Mouse (Mus musculus) right cerebral cortex, postnatal 25 days (tissue): ENCODE data around the gene Nlgn1.

Experiments
- DNase-seq: peaks from one replicate; pipeline ENCODE4 v3.0.0; 2022

Nlgn1 gene

GRCm38 (mm10) chr3:26194970-26195369, 137.3 kb downstream of the Nlgn1 start:
- no peak for DNase-seq

DNA sequence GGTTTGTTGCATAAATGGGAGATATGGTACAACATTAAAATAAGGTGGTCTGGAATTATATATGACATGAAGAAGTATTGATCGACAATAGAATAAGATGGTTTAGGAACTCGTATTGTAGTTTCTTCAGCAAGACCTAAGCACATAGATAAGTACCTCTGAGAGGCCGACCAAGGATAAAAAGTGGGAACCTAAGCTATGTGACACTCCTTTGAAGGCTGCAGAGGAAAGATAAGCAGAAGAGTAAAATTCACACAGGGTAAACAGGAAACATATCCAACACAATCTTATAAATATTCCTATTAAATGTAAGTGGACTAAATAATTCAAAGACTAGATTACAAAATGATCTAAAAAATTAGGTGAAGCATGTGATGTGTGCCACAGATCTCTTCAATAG, 151.2 kb downstream of the Nlgn1 start:
- no peak for DNase-seq

- DNase-seq, result no peak
Observed at GRCm38 (mm10) chr3:26175371-26175770, 156.9 kb downstream of the Nlgn1 start.

DNA sequence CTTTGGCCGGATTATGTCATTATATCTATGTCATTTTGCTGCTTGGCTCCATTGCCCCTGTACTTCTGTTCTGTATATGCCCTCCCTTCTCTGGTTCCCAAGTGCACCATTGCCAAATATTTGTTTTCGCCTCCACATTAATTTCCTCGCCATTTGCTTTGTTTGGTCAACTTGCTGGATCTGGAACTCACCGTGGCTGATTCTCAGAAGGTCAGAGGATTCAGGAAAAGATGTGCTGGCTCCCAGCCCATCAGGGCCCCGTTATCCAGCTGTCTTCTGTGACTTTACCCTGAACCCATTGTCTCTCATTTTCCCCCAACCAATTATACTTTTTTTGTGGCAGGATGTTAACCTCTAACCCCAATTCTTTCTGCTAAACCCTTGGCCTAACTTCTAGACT, 158.0 kb downstream of the Nlgn1 start:
- DNase-seq, result no peak

- DNase-seq, result no peak
Observed at GRCm38 (mm10) chr3:26173613-26174012, 158.6 kb downstream of the Nlgn1 start.

GRCm38 (mm10) chr3:26166711-26167110, 165.5 kb downstream of the Nlgn1 start:
- DNase-seq, result no peak

- DNase-seq, result peak; percentile 61
Observed at GRCm38 (mm10) chr3:26153782-26154181, 178.5 kb downstream of the Nlgn1 start.

DNA sequence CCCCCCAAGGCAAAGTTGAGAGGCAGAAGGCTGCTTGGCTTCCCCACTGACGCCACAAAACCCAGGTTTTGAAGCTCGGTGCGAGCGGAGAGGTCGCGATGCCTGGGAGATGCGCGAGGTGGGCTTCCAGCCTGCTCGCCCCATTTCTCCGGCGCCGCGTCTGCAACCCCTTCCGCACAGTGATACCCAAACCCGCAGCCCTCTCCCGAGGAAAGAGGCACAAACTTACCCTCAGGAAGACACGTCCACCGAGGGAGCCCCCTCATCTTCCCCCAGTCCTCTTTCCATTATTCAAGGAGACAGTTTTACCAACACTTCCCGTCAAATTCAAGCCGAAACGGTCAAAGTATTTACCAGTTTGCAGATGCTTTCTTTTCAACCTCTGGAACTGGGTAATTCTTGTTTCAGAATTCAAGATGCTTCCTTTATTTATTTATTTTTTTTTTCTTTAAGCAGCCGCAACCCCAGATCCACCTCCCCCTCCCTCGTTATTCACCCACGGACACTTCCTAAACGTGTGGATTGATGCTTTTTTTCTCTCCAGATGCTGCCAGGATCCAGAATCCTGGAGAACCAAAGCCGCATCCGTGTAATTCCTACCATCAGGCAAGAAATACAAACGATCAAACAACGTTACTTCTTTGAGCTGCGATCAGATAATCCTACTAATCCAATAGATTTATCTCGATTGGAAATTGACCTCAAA, 179.1 kb downstream of the Nlgn1 start:
- peak; percentile 59 for DNase-seq

GRCm38 (mm10) chr3:26152510-26153035, 179.7 kb downstream of the Nlgn1 start:
- DNase-seq, result peak; percentile 59

GRCm38 (mm10) chr3:26151351-26152020, 180.8 kb downstream of the Nlgn1 start:
- DNase-seq, result no peak

GRCm38 (mm10) chr3:26146174-26146573, 186.1 kb downstream of the Nlgn1 start:
- DNase-seq, result no peak

DNA sequence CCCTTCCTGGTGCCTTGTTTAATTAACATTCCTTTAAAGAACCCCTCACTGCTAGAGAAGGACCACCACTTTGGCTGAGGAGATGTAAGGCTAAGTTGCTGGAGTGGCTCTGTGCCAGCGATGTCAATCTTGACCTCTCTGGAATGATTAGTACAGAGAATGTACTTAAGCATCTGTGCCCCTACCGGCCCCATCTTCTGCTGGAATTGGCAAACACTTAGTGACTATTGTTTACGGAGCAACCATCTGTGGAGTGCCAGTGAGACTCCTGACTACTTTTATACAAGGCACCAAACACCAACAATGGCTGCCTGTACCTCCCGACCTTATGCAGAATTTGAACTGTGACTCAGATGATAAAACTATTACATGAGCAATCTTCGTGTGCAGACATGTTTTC, 186.8 kb downstream of the Nlgn1 start:
- DNase-seq, result no peak

DNA sequence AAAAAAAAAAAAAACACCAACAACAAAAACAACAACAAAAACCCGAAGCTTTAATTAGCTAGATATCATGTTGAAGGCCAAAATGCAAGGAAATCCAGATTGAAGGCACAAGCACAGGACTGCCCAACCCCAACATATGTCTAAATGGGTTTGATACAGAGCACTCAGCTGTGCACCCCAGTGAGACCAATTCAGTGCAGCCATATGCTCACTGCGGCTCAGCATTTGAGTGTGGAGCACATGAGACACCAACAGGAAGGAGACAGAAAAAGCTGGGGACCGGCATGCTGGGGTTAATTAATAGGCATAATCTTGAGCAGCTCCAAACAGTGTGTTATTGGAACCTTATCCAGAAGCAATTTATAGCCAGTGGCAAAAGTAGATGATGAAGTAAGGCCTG, 190.7 kb downstream of the Nlgn1 start:
- DNase-seq, result no peak

- no peak for DNase-seq
Observed at GRCm38 (mm10) chr3:26134839-26135651, 197.2 kb downstream of the Nlgn1 start.

GRCm38 (mm10) chr3:26130919-26131318, 201.3 kb downstream of the Nlgn1 start:
- DNase-seq, result no peak

- no peak for DNase-seq
Observed at GRCm38 (mm10) chr3:26129455-26129854, 202.8 kb downstream of the Nlgn1 start.

DNA sequence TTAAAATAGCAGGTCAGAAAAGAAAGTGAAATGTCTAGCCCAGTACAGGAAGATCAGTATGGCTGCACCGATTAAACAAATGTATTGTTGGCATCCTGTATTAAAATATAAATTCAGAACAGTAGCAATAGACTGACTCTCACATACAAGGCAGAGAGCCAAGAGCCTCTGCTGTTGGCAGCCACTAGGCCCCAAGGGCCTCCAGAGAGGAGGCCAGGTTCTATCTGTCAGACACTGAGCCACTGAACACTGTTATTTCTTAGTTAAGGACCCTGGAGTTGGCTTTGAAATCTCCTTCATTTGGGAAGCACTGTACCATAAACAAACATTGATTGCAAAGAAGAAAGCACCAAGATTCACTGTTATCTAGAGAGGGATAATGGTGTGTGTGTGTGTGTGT, 215.2 kb downstream of the Nlgn1 start:
- DNase-seq, result no peak

DNA sequence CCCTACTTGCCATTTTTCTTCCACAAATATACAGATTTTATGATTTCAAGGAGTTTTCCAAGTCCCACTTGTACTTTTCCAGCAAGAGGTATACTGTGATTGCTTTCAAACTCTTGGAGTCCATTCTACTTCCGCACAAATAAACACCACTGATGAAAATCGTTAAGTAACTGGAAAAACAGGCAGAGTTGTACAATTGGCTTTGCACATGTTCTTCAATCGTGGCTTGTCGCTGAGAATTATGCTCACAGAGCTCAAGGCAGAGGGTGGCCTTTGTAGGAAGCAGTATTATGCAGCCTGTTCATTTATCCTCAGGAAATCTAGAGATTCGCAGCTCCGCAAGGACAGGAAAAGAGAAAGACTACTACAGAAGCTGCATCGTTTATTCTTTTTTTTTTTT, 225.9 kb downstream of the Nlgn1 start:
- no peak for DNase-seq

DNA sequence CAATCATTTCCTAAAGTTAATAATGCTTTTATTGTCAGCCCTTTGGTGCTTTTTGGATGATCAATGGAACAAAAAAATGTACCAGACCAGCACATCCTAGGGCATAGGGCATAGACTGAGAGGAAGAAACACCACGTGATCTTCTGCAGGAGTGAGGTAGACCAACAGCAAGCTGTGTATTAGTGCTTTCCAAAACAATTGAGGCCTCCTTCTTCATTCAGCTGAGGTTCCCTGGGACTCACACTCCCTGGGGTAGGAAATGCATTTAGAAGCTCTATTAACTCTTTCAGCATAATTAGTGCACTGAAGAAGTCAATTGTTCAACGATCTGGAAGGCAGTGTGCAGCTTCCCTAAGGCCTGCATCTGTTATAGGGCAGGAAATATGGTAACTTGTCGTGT, 226.7 kb downstream of the Nlgn1 start:
- DNase-seq, result no peak

- DNase-seq, result no peak
Observed at GRCm38 (mm10) chr3:26102271-26102670, 230.0 kb downstream of the Nlgn1 start.

DNA sequence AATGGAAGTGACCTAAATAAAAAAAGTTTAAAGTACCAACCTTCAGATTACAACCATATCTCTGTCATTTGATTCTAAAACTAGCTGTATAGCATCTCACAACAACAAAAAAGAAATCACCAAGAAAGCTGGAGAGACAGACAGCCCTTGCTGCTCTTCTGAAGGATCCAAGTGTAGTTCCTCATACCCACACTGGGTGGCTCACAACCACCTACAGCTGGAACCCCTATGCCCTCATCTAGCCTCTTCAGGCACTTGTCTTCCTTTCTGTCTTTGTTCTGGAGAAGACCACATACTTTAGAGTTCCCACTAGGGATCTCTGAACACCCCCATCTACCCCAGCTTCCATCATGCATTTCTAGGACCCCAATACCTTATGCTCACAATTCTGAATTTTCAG, 236.7 kb downstream of the Nlgn1 start:
- DNase-seq, result no peak

GRCm38 (mm10) chr3:26069366-26069765, 262.9 kb downstream of the Nlgn1 start:
- DNase-seq, result no peak

DNA sequence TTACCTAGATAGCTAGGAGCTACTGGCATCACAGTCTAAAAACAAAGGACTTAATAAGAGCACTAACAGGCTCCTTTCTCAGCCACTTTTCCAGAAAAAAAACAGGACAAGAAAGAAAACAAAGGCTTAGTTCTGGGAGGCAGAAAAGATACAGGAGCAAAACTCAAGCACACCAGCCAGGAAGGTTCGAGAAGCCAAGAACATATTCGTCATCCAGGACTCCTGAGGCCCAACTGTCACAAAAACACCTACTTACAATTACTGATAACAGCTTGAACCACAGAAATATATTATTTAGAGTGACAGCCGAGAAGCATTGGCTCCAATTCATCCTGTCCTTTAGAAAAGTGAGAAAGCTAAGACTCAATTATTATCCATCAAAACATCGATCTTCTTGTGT, 281.5 kb downstream of the Nlgn1 start:
- no peak for DNase-seq

DNA sequence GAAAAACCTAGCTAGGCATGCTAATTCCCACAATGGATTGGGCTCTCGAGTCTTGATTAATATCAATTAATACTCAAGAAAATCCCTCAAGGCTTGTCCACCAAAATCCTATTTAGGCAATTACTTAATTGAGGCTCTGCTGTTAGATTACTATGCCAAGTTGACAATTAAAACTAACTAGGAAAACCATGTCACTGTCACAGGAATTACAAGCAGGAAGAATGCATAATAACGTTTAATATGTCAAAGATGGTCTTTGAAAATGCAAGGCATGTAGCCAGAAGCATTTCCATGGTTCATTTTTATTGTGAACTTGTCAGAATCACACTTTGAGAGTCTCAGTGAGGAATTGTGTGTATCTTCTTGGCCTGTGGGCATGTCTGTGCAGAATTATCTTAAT, 289.3 kb downstream of the Nlgn1 start:
- no peak for DNase-seq
